Mouse (Mus musculus) frontal cortex, postnatal 36 days (tissue): ENCODE measurements at regions not wholly inside any gene's neighbourhood (a gene's known extent, or its start where the extent isn't known, plus 50 kb on each side); places are given as distances from the start of the nearest gene placed in this dataset.
"Not testable (repeated sequence)": the region's sequence is repeated elsewhere in the genome, so short reads cannot be mapped to it uniquely, and the experiment has no call there.

Experiments
- DNase-seq, 2 experiments: peaks; one replicate each; pipeline ENCODE4 v3.0.0; 2022; ENCODE audit warnings: low spot score in 2 of 2

DNA sequence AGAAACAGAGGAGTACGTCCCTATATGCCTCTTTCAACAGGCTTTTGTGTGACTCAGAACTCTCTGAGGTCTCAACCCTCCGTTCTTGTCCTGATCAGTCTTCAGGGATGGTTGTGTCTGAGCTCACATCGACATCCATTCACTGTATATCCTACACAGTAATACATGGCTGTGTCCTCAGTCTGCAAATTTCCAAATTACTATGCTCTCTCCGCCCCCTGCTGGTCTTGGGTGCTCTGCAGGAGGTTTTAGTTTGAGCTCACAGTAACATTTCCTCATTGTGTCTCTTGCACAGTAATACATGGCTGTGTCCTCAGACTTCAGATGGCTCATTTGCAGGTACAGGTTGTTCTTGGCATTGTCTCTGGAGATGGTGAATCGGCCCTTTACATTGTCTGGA lies 53.5 kb downstream of the Adam6a start:
- peak in 1 of 2 experiments; percentile 1 for DNase-seq

DNA sequence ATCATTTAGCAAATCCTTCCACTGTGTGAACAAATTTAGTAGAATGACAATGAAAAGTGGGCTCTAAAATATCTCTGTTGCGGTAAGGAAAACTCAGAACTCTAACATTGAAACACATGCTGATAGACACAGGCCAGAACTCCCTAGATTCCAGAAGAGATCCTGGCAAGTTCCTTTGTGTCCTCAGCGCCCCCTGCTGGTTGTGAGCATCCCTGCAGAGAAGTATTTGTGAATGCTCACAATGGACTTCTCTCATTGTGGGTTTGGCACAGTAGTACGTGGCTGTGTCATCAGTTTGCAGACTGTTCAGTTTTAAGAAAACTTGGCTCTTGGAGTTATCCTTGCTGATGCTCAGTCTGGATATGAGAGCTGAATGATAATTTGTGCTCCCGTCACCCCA lies 67.2 kb downstream of the Adam6a start:
- DNase-seq, result peak in 1 of 2 experiments; percentile 1

DNA sequence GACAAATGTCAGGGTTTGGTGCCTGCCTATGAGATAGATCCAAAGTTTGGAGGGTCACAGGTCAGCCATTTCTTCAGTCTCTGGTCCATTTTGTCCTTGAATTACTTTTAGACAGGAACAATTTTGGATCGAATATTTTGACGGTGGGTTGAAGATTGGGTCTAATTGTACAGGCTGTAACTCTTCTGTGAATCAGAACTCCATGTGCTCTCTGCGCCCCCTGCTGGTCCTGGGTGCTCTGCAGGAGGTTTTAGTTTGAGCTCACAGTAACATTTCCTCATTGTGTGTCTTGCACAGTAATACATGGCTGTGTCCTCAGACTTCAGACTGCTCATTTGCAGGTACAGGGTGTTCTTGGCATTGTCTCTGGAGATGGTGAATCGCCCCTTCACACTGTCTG lies 81.5 kb downstream of the Adam6a start:
- not testable (repeated sequence) for DNase-seq

DNA sequence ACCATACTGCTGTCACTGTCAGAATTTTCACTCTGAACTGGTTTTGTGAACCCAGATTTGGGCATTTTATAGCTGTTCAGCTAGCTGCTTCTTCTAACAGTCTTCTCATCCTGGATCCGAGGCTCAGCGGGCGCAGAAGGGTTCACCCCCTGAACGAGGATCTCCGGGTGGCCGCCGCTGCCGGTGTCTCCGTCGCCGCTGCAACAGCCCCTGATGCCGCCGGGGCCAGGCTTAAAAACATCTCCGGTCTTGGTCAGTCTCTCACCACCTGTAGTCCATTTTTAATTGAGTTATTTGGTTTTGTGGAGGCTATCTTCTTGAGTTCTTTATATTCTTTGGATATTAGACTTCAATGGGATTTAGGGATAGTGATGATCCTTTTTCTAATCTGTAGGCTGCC lies 87.1 kb downstream of the Adam6a start:
- DNase-seq, result not testable (repeated sequence)
